ENCODE assay signal across 18 mouse cellular contexts in the genomic region with DNA sequence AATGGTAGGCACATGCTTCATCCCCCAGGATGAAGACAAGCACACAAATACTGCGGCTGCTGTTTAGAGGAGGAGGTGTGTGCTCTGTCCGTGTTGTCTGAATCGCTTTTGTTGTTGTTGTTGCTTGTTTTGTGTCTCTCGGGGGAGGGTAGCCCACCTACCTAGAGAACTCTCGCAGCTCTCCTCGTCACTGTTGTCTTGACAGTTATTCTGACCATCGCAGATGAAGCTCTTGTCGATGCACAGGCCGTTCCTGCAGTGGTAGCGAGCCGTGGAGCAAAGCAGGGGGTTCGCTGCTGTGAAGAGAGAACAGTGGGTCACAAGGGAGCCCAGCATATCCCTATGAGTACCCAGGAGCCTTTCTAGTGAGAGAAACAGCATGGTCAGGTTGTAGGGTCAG.
DNase-seq lines count a peak whose midpoint lies in the region; ATAC-seq and TF ChIP-seq lines count a peak whose summit lies in the region.
"Had no signal": no experiment of that assay in that cellular context is flagged by ENCODE, and none has a peak within 500 bp of the region (broad histone marks: within the 10 kb centered on the region; RNA-seq: fewer than 3 reads in every experiment).

No protein-coding gene starts in this region.

- H3K9ac ChIP-seq in liver, postnatal 0 days (replicated peaks) = no peak overlapping the region
- H3K9ac ChIP-seq in forebrain, embryonic 16.5 days (replicated peaks; ENCODE audit: low read depth, low read length) = no peak overlapping the region
- H3K9ac ChIP-seq in midbrain, embryonic 11.5 days (ENCODE audit: low read length) = no peak overlapping the region
- H3K9ac ChIP-seq: hindbrain, embryonic 15.5 days; limb, embryonic 13.5 days; midbrain, embryonic 15.5 days had no signal

- no peak for TF ChIP-seq EP300 in liver, postnatal 0 days (IDR thresholded peaks at IDR 0.05; ENCODE audit: low read depth)

- no peaks in the 10 kb centered on the region for H3K9me3 ChIP-seq in liver, postnatal 0 days (ENCODE audit: low read length)
- no peaks in the 10 kb centered on the region for H3K9me3 ChIP-seq in forebrain, embryonic 16.5 days (ENCODE audit: control insufficient read depth, low read length)
- no peaks in the 10 kb centered on the region for H3K9me3 ChIP-seq in midbrain, embryonic 11.5 days (ENCODE audit: control insufficient read depth, low read length)
- H3K9me3 ChIP-seq: heart, embryonic 10.5 days; hindbrain, embryonic 15.5 days; limb, embryonic 13.5 days; midbrain, embryonic 15.5 days had no signal

- 0 out of 2 replicates have a peak, but pooled peaks cover 3% of the 10 kb centered on the region for H3K36me3 ChIP-seq in liver, postnatal 0 days (replicated peaks; ENCODE audit: insufficient read depth, low read length)
- H3K36me3 ChIP-seq in forebrain, embryonic 16.5 days (ENCODE audit: control insufficient read depth, insufficient read depth) = no peaks in the 10 kb centered on the region
- no peaks in the 10 kb centered on the region for H3K36me3 ChIP-seq in midbrain, embryonic 11.5 days (ENCODE audit: control insufficient read depth, insufficient read depth, low read length)
- H3K36me3 ChIP-seq: hindbrain, embryonic 15.5 days; midbrain, embryonic 15.5 days had no signal

- H3K4me3 ChIP-seq in gastrocnemius, adult 2 months = no peak overlapping the region
- no peak overlapping the region for H3K4me3 ChIP-seq in liver, postnatal 0 days (ENCODE audit: low read depth, low read length)
- H3K4me3 ChIP-seq in bone marrow macrophage, adult 2 months (ENCODE audit: insufficient read depth, low read length) = no peak overlapping the region
- no peak overlapping the region for H3K4me3 ChIP-seq in forebrain, embryonic 16.5 days (replicated peaks; ENCODE audit: low read length)
- H3K4me3 ChIP-seq in midbrain, embryonic 11.5 days (ENCODE audit: low read depth, low read length) = no peak overlapping the region
- H3K4me3 ChIP-seq: heart, embryonic 10.5 days; hindbrain, embryonic 15.5 days; limb, embryonic 13.5 days; midbrain, embryonic 15.5 days had no signal

- no peak for TF ChIP-seq CTCF in gastrocnemius, adult 2 months (IDR thresholded peaks at IDR 0.05)
- TF ChIP-seq CTCF in liver, postnatal 0 days (IDR thresholded peaks at IDR 0.05; ENCODE audit: low read depth) = no peak
- TF ChIP-seq CTCF in bone marrow macrophage, adult 2 months (IDR thresholded peaks at IDR 0.05; ENCODE audit: low read depth, low read length) = no peak

- intact Hi-C loops in gastrocnemius, adult 2 months (cut with DNase I) = no loop called here
- intact Hi-C loops in gastrocnemius, postnatal 14 days (cut with DNase I; ENCODE audit: low total_unique reads) = no loop called here

- H3K4me2 ChIP-seq in liver, postnatal 0 days (ENCODE audit: low read depth, low read length) = 0 out of 2 replicates have a peak overlapping the region, but pooled peaks have one; percentile 6
- no peak overlapping the region for H3K4me2 ChIP-seq in forebrain, embryonic 16.5 days (ENCODE audit: low read length)
- no peak overlapping the region for H3K4me2 ChIP-seq in midbrain, embryonic 11.5 days
- H3K4me2 ChIP-seq: hindbrain, embryonic 15.5 days; limb, embryonic 13.5 days; midbrain, embryonic 15.5 days had no signal

- no peaks in the 10 kb centered on the region for H3K27me3 ChIP-seq in liver, postnatal 0 days (ENCODE audit: insufficient read depth, low read length)
- H3K27me3 ChIP-seq in forebrain, embryonic 16.5 days (replicated peaks; ENCODE audit: control insufficient read depth, insufficient read depth, low read length) = no peaks in the 10 kb centered on the region
- H3K27me3 ChIP-seq in midbrain, embryonic 11.5 days (ENCODE audit: control insufficient read depth, insufficient read depth, low read length) = no peaks in the 10 kb centered on the region
- H3K27me3 ChIP-seq: hindbrain, embryonic 15.5 days; limb, embryonic 13.5 days; midbrain, embryonic 15.5 days had no signal

- peaks cover 7% of the 10 kb centered on the region for H3K4me1 ChIP-seq in liver, postnatal 0 days (ENCODE audit: insufficient read depth)
- H3K4me1 ChIP-seq in bone marrow macrophage, adult 2 months (ENCODE audit: control insufficient read depth, insufficient read depth, low read length) = peaks cover 36% of the 10 kb centered on the region
- H3K4me1 ChIP-seq in forebrain, embryonic 16.5 days (replicated peaks; ENCODE audit: control insufficient read depth, insufficient read depth, low read length) = peaks cover 14% of the 10 kb centered on the region
- 0 out of 2 replicates have a peak, but pooled peaks cover 2% of the 10 kb centered on the region for H3K4me1 ChIP-seq in midbrain, embryonic 11.5 days (ENCODE audit: control insufficient read depth, insufficient read depth, low read length)
- H3K4me1 ChIP-seq: midbrain, embryonic 15.5 days had no signal

- ATAC-seq in liver, postnatal 0 days = no peak
- ATAC-seq in forebrain, embryonic 16.5 days = no peak
- no peak for ATAC-seq in midbrain, embryonic 11.5 days (ENCODE audit: low FRiP score)
- ATAC-seq: midbrain, embryonic 15.5 days had no signal

- H3K27ac ChIP-seq in gastrocnemius, adult 2 months = peak overlapping the region; percentile 28; the same call in 1 of the 2 replicates
- H3K27ac ChIP-seq in liver, postnatal 0 days (ENCODE audit: low read depth) = peak overlapping the region; percentile 70
- peak overlapping the region; percentile 92 for H3K27ac ChIP-seq in bone marrow macrophage, adult 2 months (ENCODE audit: insufficient read depth, low read depth, low read length)
- H3K27ac ChIP-seq in forebrain, embryonic 16.5 days (ENCODE audit: low read length) = peak overlapping the region; percentile 56
- no peak overlapping the region for H3K27ac ChIP-seq in midbrain, embryonic 11.5 days (ENCODE audit: low read depth, low read length)
- H3K27ac ChIP-seq: heart, embryonic 10.5 days; limb, embryonic 13.5 days; midbrain, embryonic 15.5 days had no signal

- no peak for DNase-seq in gastrocnemius, adult 2 months
- no peak for DNase-seq in gastrocnemius, postnatal 14 days
- no peak for DNase-seq in liver, postnatal 0 days
- DNase-seq in liver = no peak
- DNase-seq in midbrain, embryonic 11.5 days (ENCODE audit: low spot score, missing footprints) = no peak
- DNase-seq: adrenal gland, postnatal 10 days; cerebellum, adult 9-10 months; embryo, embryonic 11 days; gastrocnemius, postnatal 36 days; kidney, adult 11 months; kidney, postnatal 14 days; lung, adult 18-20 months had no signal

- 77% methylated on average over 12 of the region's 12 CpGs for WGBS in liver, postnatal 0 days (ENCODE audit: insufficient replicate concordance)
- WGBS in forebrain, embryonic 16.5 days = 85% methylated on average over 12 of the region's 12 CpGs
- WGBS in midbrain, embryonic 11.5 days = 79% methylated on average over 12 of the region's 12 CpGs

- TF ChIP-seq POLR2A in bone marrow macrophage, adult 2 months (IDR thresholded peaks at IDR 0.05; ENCODE audit: borderline replicate concordance, low read depth, low read length) = no peak
